Mouse (Mus musculus) megakaryocyte, embryonic 14.5 days (primary cell): ENCODE results near the gene Igf1r.

Source experiments
- FLI1 ChIP-seq: IDR thresholded peaks from 2 replicates; pipeline ENCODE4 v1.6.1; 2012; ENCODE audit warnings: low read length, inconsistent platforms, mixed read lengths
- GATA1 ChIP-seq: IDR thresholded peaks from 3 replicates; pipeline ENCODE4 v1.6.1; 2012; ENCODE audit warnings: mixed read lengths, low read length, inconsistent platforms, borderline replicate concordance

DNA sequence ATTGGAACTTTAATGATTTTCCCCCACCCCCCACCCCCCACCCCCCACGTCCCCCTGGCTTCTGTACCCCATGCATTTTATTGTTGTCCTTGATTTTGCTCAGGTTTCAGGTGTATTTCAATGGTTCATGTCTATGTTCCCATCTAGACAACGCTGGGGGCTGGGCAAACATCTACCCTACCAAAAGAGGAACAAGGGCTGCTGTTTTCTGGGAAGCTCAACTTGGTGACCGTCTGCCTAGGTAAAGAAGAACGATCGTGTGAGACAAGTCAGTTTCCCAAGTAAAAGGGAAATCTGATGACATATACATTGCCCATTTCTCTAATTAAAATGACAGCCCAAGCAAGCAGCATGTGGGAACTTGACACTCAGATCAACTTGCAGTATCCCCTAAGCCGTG is 107.1 kb downstream of the Igf1r start:
- TF ChIP-seq GATA1 (no peak), FLI1 (no peak)
